Mouse (Mus musculus): Measurements from ENCODE around the gene Gm13420. TPM values are rescaled to one million over a fixed set of nuclear protein-coding genes. Genes with fewer than 3 reads are reported as not detected.

The Gm13420 gene
- total and polyA plus RNA-seq, 3 experiments: not detected

DNA sequence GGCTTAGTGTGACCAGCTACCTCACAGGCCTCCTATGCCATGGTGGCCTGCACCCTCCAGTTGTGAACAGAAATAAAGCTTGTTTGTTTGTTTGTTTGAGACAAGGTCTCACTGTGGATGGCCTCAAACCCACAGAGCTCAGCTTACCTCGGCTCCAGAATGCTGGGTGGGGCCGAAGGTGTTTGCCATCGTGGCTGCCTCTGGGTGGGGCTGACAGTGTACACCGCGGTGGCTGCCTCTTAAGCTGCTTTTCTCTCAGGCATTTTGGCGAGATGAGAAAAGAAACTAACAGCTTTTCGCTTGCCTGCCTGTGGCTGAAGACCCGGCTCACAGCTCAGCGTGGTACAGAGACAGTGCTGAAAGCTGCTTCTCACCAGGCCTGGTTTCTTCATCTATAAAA, 17.4 kb upstream of the Gm13420 start:
- in situ Hi-C loops (cut with MboI; ENCODE audit: low pct_ligation_motif_present, low pct_unique_long_range_greater_than_20kb, low sequenced_read_pairs) (loop anchor here (10.0 kb wide), 2 partner anchors 96 to 156 kb away; partner anchors contain the start of gene Cercam), dilution Hi-C loops (cut with MboI; ENCODE audit: extremely low pct_ligation_motif_present, extremely low pct_unique_long_range_greater_than_20kb, low sequenced_read_pairs) (no loop called here)
- no peak overlapping the region for H3K27ac ChIP-seq (ENCODE audit: insufficient read depth, low read depth)
- H3K4me3 ChIP-seq (replicated peaks in 1 of 3; ENCODE audit: low read depth in 2 of 3, low read length in 2 of 3, poor library complexity in 1 of 3): no peak overlapping the region
- no peaks in the 10 kb centered on the region for H3K4me1 ChIP-seq (ENCODE audit: control insufficient read depth in 1 of 2, insufficient read depth in 2 of 2)
- H3K9me3 ChIP-seq (replicated peaks; ENCODE audit: low read length): peaks cover 13% of the 10 kb centered on the region
- DNase-seq (ENCODE audit: extremely low read depth): no peak
- H3K4me2 ChIP-seq (ENCODE audit: insufficient read depth, low read depth, poor library complexity, severe bottlenecking): no peak overlapping the region
- no peaks in the 10 kb centered on the region for H3K79me2 ChIP-seq (replicated peaks; ENCODE audit: control insufficient read depth, extremely low read depth, insufficient read depth, poor library complexity, severe bottlenecking)
- peaks cover 3% of the 10 kb centered on the region for H3K27me3 ChIP-seq (replicated peaks)
- TF ChIP-seq ZC3H11A (IDR thresholded peaks at IDR 0.05; ENCODE audit: low read depth, low read length) (no peak), TBP (conservative IDR thresholded peaks at IDR 0.05; ENCODE audit: low read depth, low read length) (no peak), MAX (IDR thresholded peaks at IDR 0.05; ENCODE audit: low read length) (no peak), ETS1 (conservative IDR thresholded peaks at IDR 0.05; ENCODE audit: low read depth, low read length) (no peak), SMC3 (IDR thresholded peaks at IDR 0.05; ENCODE audit: low read depth, low read length) (no peak), HCFC1 (IDR thresholded peaks at IDR 0.05; ENCODE audit: low read depth, low read length) (no peak), POLR2A (IDR thresholded peaks at IDR 0.05; ENCODE audit: low read depth, low read length) (no peak), TCF12 (IDR thresholded peaks at IDR 0.05; ENCODE audit: low read depth, low read length) (no peak)
- no peak overlapping the region for H3K9ac ChIP-seq (ENCODE audit: insufficient read depth, low read depth)
- peaks cover 0 to 25% of the 10 kb centered on the region in 2 experiments for H3K36me3 ChIP-seq (replicated peaks in 1 of 2; ENCODE audit: control insufficient read depth in 1 of 2, insufficient read depth in 1 of 2, low read length in 1 of 2)

DNA sequence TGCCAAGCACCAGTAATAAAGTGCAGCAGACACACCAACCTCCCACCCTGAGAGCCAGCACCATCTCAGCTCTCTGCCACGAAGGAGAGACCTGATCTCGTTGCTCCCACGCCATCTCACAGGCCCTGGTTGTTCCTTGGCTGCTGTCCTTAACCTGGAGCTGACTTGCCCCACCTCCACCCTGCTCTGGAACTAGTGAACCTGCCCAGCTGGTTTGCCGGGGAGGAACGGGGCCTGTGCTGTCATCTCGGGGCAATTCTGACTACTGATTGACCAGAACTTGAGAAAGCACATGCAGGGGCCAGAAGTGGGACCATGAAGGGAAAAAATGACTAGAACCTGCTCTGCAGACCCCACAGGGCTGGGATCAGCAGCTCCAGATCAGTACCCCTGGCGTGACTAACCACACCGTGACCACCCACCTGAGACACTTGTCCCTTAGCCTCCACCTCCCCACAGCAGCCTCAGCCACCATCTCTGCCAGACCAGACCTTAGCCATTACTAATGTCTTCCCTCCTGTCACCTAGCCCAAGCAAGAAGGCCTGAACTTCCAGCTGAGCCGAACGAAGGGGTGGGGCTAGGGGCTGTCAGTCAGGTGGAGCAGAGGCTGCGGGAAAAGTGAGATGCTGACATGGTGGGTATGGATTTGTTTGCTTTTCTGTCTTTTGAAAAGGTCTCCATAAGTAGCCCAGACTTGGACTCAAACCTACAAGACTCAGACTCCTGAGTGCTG, 16.7 kb upstream of the Gm13420 start:
- dilution Hi-C loops (cut with MboI; ENCODE audit: extremely low pct_ligation_motif_present, extremely low pct_unique_long_range_greater_than_20kb, low sequenced_read_pairs) (no loop called here), in situ Hi-C loops (cut with MboI; ENCODE audit: low pct_ligation_motif_present, low pct_unique_long_range_greater_than_20kb, low sequenced_read_pairs) (loop anchor here (10.0 kb wide), 2 partner anchors 97 to 157 kb away; partner anchors contain the start of gene Cercam)

DNA sequence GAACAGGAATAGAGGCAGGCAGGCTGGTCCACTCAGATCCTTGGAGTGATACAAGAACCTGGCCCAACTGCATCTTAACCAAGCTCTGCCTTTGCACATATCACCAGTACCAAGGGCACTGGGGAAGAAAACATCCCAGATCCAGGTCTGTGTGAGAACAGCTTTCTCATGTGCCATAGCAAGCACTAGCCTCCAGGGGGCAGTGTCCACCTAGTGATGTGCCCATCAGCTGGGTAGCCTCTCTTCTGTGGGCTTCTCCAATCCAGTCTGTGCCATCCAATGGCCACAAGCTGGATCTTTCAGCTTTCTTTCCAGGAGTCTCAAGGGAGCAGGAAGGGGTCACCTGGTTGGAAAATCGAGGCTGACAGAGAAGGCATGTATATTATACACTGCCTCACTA, 13.3 kb upstream of the Gm13420 start:
- no peak overlapping the region for H3K27ac ChIP-seq (ENCODE audit: insufficient read depth, low read depth)
- no peaks in the 10 kb centered on the region for H3K79me2 ChIP-seq (replicated peaks; ENCODE audit: control insufficient read depth, extremely low read depth, insufficient read depth, poor library complexity, severe bottlenecking)
- no peak overlapping the region for H3K4me2 ChIP-seq (ENCODE audit: insufficient read depth, low read depth, poor library complexity, severe bottlenecking)
- dilution Hi-C loops (cut with MboI; ENCODE audit: extremely low pct_ligation_motif_present, extremely low pct_unique_long_range_greater_than_20kb, low sequenced_read_pairs): no loop called here
- no peak overlapping the region for H3K4me3 ChIP-seq (replicated peaks in 1 of 3; ENCODE audit: low read depth in 2 of 3, low read length in 2 of 3, poor library complexity in 1 of 3)
- H3K9me3 ChIP-seq (replicated peaks; ENCODE audit: low read length): peaks cover 13% of the 10 kb centered on the region
- H3K36me3 ChIP-seq (replicated peaks in 1 of 2; ENCODE audit: control insufficient read depth in 1 of 2, insufficient read depth in 1 of 2, low read length in 1 of 2): peaks cover 0 to 2% of the 10 kb centered on the region in 2 experiments
- in situ Hi-C loops (cut with MboI; ENCODE audit: low pct_ligation_motif_present, low pct_unique_long_range_greater_than_20kb, low sequenced_read_pairs): loop anchor here (10.0 kb wide), 2 partner anchors 100 to 160 kb away; partner anchors contain the start of gene Cercam
- H3K9ac ChIP-seq (ENCODE audit: insufficient read depth, low read depth): no peak overlapping the region
- peaks cover 24% of the 10 kb centered on the region for H3K27me3 ChIP-seq (replicated peaks)
- TF ChIP-seq SIN3A (IDR thresholded peaks at IDR 0.05; ENCODE audit: low read length): no peak
- peak; percentile 92 for TF ChIP-seq RAD21 (IDR thresholded peaks at IDR 0.05; ENCODE audit: low read depth, low read length)
- TF ChIP-seq SMC3 (IDR thresholded peaks at IDR 0.05; ENCODE audit: low read depth, low read length): peak; percentile 72
- no peak for TF ChIP-seq JUND (conservative IDR thresholded peaks at IDR 0.05; ENCODE audit: low read depth, low read length)
- TF ChIP-seq JUN (IDR thresholded peaks at IDR 0.05; ENCODE audit: insufficient read depth, low read depth, low read length): no peak
- peak; percentile 94 for TF ChIP-seq CTCF (conservative IDR thresholded peaks at IDR 0.05 in 1 of 2, IDR thresholded peaks at IDR 0.05 in 1 of 2; ENCODE audit: low read depth in 2 of 2, low read length in 2 of 2)
- no peak for TF ChIP-seq USF1 (IDR thresholded peaks at IDR 0.05; ENCODE audit: low read depth, low read length)
- no peaks in the 10 kb centered on the region for H3K4me1 ChIP-seq (ENCODE audit: control insufficient read depth in 1 of 2, insufficient read depth in 2 of 2)
- peak; percentile 58 for DNase-seq (ENCODE audit: extremely low read depth)

More for the DNA sequence above, 16.7 kb upstream of the Gm13420 start:
- Histone ChIP-seq H3K4me3 (replicated peaks in 1 of 3; ENCODE audit: low read depth in 2 of 3, low read length in 2 of 3, poor library complexity in 1 of 3) (no peak overlapping the region), H3K9me3 (replicated peaks; ENCODE audit: low read length) (peaks cover 13% of the 10 kb centered on the region), H3K4me2 (ENCODE audit: insufficient read depth, low read depth, poor library complexity, severe bottlenecking) (no peak overlapping the region), H3K9ac (ENCODE audit: insufficient read depth, low read depth) (no peak overlapping the region), H3K36me3 (replicated peaks in 1 of 2; ENCODE audit: control insufficient read depth in 1 of 2, insufficient read depth in 1 of 2, low read length in 1 of 2) (peaks cover 0 to 17% of the 10 kb centered on the region in 2 experiments), H3K27me3 (replicated peaks) (peaks cover 6% of the 10 kb centered on the region), H3K27ac (ENCODE audit: insufficient read depth, low read depth) (no peak overlapping the region), H3K79me2 (replicated peaks; ENCODE audit: control insufficient read depth, extremely low read depth, insufficient read depth, poor library complexity, severe bottlenecking) (no peaks in the 10 kb centered on the region), H3K4me1 (ENCODE audit: control insufficient read depth in 1 of 2, insufficient read depth in 2 of 2) (no peaks in the 10 kb centered on the region)
- no peak for DNase-seq (ENCODE audit: extremely low read depth)
- TF ChIP-seq MEF2A (IDR thresholded peaks at IDR 0.05; ENCODE audit: borderline replicate concordance, low read depth, low read length) (no peak), ZMIZ1 (IDR thresholded peaks at IDR 0.05; ENCODE audit: low read depth, low read length) (no peak), CHD1 (IDR thresholded peaks at IDR 0.05; ENCODE audit: low read depth, low read length) (no peak), SIN3A (IDR thresholded peaks at IDR 0.05; ENCODE audit: low read length) (no peak), GABPA (IDR thresholded peaks at IDR 0.05; ENCODE audit: insufficient replicate concordance, low read depth, low read length) (no peak), PAX5 (IDR thresholded peaks at IDR 0.05; ENCODE audit: low read length) (no peak), JUN (IDR thresholded peaks at IDR 0.05; ENCODE audit: insufficient read depth, low read depth, low read length) (no peak), JUND (conservative IDR thresholded peaks at IDR 0.05; ENCODE audit: low read depth, low read length) (no peak), KAT2A (IDR thresholded peaks at IDR 0.05; ENCODE audit: insufficient replicate concordance, low read length) (no peak), USF2 (conservative IDR thresholded peaks at IDR 0.05; ENCODE audit: low read depth, low read length) (no peak), MAZ (IDR thresholded peaks at IDR 0.05; ENCODE audit: low read depth, low read length) (no peak), ZC3H11A (IDR thresholded peaks at IDR 0.05; ENCODE audit: low read depth, low read length) (no peak)
